Mouse (Mus musculus) bone marrow, adult 2 months (tissue): ENCODE results near the gene Jchain.

Source experiments
- CTCF ChIP-seq: fragments of 200-500 bp; IDR thresholded peaks from 2 replicates; pipeline ENCODE4 v1.5.1; 2011; ENCODE audit warnings: low read length, control low read depth; ENCODE audit not compliant: control insufficient read depth, insufficient read depth
- POLR2A ChIP-seq: fragments of 200-500 bp; IDR thresholded peaks from 2 replicates; pipeline ENCODE4 v1.6.1; 2011; ENCODE audit warnings: low read depth, mild to moderate bottlenecking, control low read depth, low read length, borderline replicate concordance; ENCODE audit not compliant: control insufficient read depth

GRCm38 (mm10) chr5:88508990-88509389 lies 18.7 kb downstream of the Jchain start:
- TF ChIP-seq POLR2A (no peak), CTCF (no peak)
